Comparison of ENCODE assay signal across 23 mouse cellular contexts in the genomic region with DNA sequence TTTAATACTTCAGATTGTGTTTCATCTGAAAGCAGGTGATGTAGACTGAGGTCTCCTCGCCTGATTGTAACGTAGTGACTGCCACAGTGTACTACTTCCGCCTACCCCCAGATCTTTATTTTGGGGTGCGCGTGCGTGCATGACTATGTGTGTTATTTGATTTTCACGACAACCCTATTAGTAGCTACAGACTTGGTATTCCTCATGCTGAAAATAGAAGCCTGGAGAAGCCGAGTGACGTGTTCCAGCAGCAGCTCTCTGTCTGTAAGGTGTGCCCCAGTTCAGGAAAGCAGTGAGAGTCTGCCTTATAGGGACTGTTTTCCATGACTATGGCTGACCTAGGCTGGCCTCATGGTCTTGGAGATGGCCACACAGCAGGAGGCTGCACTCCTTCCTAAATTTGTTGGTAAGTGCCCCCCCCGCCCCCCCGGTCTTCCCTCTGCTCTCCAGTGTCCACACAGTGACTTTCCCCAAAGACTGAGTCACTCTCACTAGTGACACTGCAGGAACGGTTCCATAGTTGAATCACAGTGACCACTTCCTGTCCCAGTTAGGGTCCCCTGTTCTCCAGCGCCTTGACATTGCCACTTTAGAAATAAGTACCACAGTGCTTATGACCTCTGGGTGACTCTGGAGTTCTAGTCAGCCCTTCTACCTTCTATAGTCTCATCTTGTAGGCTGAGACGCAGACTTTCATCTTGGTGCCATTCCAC. TPM values are rescaled to one million over a fixed set of nuclear protein-coding genes. Genes with fewer than 3 reads are reported as not detected.
DNase-seq lines count a peak whose midpoint lies in the region; ATAC-seq and TF ChIP-seq lines count a peak whose summit lies in the region.
"Had no signal": no experiment of that assay in that cellular context is flagged by ENCODE, and none has a peak within 500 bp of the region (broad histone marks: within the 10 kb centered on the region; RNA-seq: fewer than 3 reads in every experiment).

No protein-coding gene starts in this region.

- TF ChIP-seq CTCF in olfactory bulb, adult 2 months (IDR thresholded peaks at IDR 0.05; ENCODE audit: insufficient read depth, low read depth, low read length) = no peak

- no peak for TF ChIP-seq POLR2A in olfactory bulb, adult 2 months (IDR thresholded peaks at IDR 0.05; ENCODE audit: insufficient read depth, low read depth, low read length)

- H3K4me3 ChIP-seq in olfactory bulb, adult 2 months (ENCODE audit: insufficient read depth, low read depth, low read length) = no peak overlapping the region
- H3K4me3 ChIP-seq: embryonic facial prominence, embryonic 10.5 days; gastrocnemius, adult 2 months; heart, embryonic 12.5 days; limb, embryonic 15.5 days; liver, embryonic 15.5 days; neural tube, embryonic 15.5 days had no signal

- ATAC-seq in frontal cortex, adult (ENCODE audit: low TSS enrichment) = peak; percentile 50; the same call in 1 of the 2 replicates
- peak; percentile 95 for ATAC-seq in granulocyte monocyte progenitor cell, adult 5-6 weeks (replicated peaks; ENCODE audit: poor library complexity, severe bottlenecking)
- ATAC-seq: inflammation-experienced regulatory T-cells, adult 6 months; Patski had no signal

- peak overlapping the region; percentile 36 for H3K27ac ChIP-seq in olfactory bulb, adult 2 months (ENCODE audit: insufficient read depth, low read depth, low read length)
- H3K27ac ChIP-seq: embryonic facial prominence, embryonic 10.5 days; gastrocnemius, adult 2 months; hindbrain, embryonic 14.5 days; limb, embryonic 15.5 days; liver, embryonic 15.5 days; neural tube, embryonic 15.5 days had no signal

- WGBS in olfactory bulb, adult 2 months = 58% methylated on average over 14 of the region's 14 CpGs

- peaks cover 6% of the 10 kb centered on the region; the same call in 1 of the 2 replicates for H3K4me1 ChIP-seq in olfactory bulb, adult 2 months (ENCODE audit: control insufficient read depth, insufficient read depth, low read length)
- H3K4me1 ChIP-seq: limb, embryonic 15.5 days; liver, embryonic 15.5 days had no signal

- DNase-seq in frontal cortex, postnatal 36 days (ENCODE audit: low spot score in 2 of 2) = no peak
- DNase-seq in 416B (ENCODE audit: low read depth) = peak; percentile 94
- DNase-seq in urinary bladder, adult 18-20 months (ENCODE audit: low spot score in 2 of 2) = no peak
- no peak for DNase-seq in left cerebral cortex, adult 11 months (ENCODE audit: low spot score)
- DNase-seq: adrenal gland, adult 2 months; cerebellum, postnatal 36 days; gastrocnemius, adult 2 months; kidney, adult 2 months; kidney, postnatal 10 days; left cerebral cortex, postnatal 4 days; lung, postnatal 4 days; thymus, adult 2 months had no signal

RNA-seq across cellular contexts. Expression of gene Nutf2-ps1, which starts 23.1 kb away (rescaled TPM):
- 56.0 and 61.3 TPM in 2 replicates for total RNA-seq in granulocyte monocyte progenitor cell, adult 5-6 weeks (2014; fragmentation: Nextera tagmentation)
- 142 and 145 TPM in 2 replicates for total RNA-seq in granulocyte monocyte progenitor cell, adult 5-6 weeks (2017)
- not detected in 2 replicates for polyA plus RNA-seq in olfactory bulb, adult 2 months (2012; ENCODE audit: insufficient read depth, insufficient read length, low replicate concordance, missing spikeins)

RNA-seq across cellular contexts. Expression of gene Smc3, which starts 34.5 kb away (rescaled TPM):
- total RNA-seq in granulocyte monocyte progenitor cell, adult 5-6 weeks (2014; fragmentation: Nextera tagmentation) = 82.0 and 87.6 TPM in 2 replicates
- total RNA-seq in granulocyte monocyte progenitor cell, adult 5-6 weeks (2017) = 135 and 145 TPM in 2 replicates
- polyA plus RNA-seq in olfactory bulb, adult 2 months (2012; ENCODE audit: insufficient read depth, insufficient read length, low replicate concordance, missing spikeins) = 104 TPM in 1 of 2 replicates, not detected in the other

RNA-seq across cellular contexts. Expression of gene Dusp5, which starts 36.8 kb away (rescaled TPM):
- 1.5 and 4.0 TPM in 2 replicates for total RNA-seq in granulocyte monocyte progenitor cell, adult 5-6 weeks (2014; fragmentation: Nextera tagmentation)
- total RNA-seq in granulocyte monocyte progenitor cell, adult 5-6 weeks (2017) = 4.2 TPM in 2 replicates
- polyA plus RNA-seq in olfactory bulb, adult 2 months (2012; ENCODE audit: insufficient read depth, insufficient read length, low replicate concordance, missing spikeins) = not detected in 2 replicates
